Mouse (Mus musculus) heart, adult 2 months (tissue): ENCODE results near the gene Srgap3.

Source experiments
- EP300 ChIP-seq: fragments of 200-500 bp; IDR thresholded peaks from 2 replicates; pipeline ENCODE4 v1.6.1; 2011; ENCODE audit warnings: low read depth, low read length, control low read depth; ENCODE audit not compliant: insufficient read depth
- POLR2A ChIP-seq: fragments of 200-500 bp; IDR thresholded peaks from 2 replicates; pipeline ENCODE4 v1.6.1; 2011; ENCODE audit warnings: mild to moderate bottlenecking, low read depth, low read length, control low read depth; ENCODE audit not compliant: insufficient read depth

DNA sequence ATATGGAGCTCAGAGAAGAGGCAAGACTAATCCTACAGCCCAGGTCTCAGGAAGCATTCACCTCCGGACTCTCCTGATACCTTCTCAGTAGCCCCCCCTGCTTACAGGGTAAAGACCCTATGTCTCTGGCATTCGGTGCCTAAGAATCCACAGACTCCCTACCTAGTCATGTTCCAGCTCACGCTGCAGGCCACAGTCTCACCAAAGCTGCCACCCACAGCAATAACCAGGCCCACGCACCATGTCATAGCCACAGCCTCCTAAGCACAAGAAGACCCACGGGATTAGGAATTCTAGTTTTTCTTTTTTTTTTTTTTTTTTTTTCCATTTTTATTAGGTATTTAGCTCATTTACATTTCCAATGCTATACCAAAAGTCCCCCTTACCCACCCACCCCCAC, 112.6 kb downstream of the Srgap3 start:
- no peak for TF ChIP-seq POLR2A
- TF ChIP-seq EP300: no peak
